8 mouse cellular contexts compared by ENCODE assay signal in genomic region chr3:107630682-107631522, GRCm38 (mm10). TPM values are rescaled to one million over a fixed set of nuclear protein-coding genes. Genes with fewer than 3 reads are reported as not detected.
A peak's percentile ranks its signal among the peaks of the same experiment; 100 is the strongest.
DNase-seq lines count a peak whose midpoint lies in the region; ATAC-seq and TF ChIP-seq lines count a peak whose summit lies in the region.

Gm10961 (plus strand) TSS chr3:107631322.

- ATAC-seq in limb, embryonic 13.5 days (ENCODE audit: low FRiP score, low read depth), result peak; percentile 79
- peak; percentile 87 for ATAC-seq in midbrain, embryonic 14.5 days (ENCODE audit: low FRiP score, low TSS enrichment)

- H3K27ac ChIP-seq in kidney, adult 2 months (ENCODE audit: insufficient read depth, low read depth, low read length), result peak within 1 kb of the TSS; percentile 91
- H3K27ac ChIP-seq in limb, embryonic 13.5 days, result peak within 1 kb of the TSS; percentile 93
- peak within 1 kb of the TSS; percentile 98 for H3K27ac ChIP-seq in midbrain, embryonic 14.5 days (replicated peaks; ENCODE audit: low read depth, low read length)

- H3K9me3 ChIP-seq in limb, embryonic 13.5 days, result no peaks in the 10 kb centered on the region
- H3K9me3 ChIP-seq in midbrain, embryonic 14.5 days (ENCODE audit: control insufficient read depth, low read length), result no peaks in the 10 kb centered on the region

- H3K36me3 ChIP-seq in kidney, adult 2 months (ENCODE audit: control insufficient read depth, insufficient read depth, low read length), result 0 out of 2 replicates have a peak, but pooled peaks cover 5% of the 10 kb centered on the region
- peaks cover 30% of the 10 kb centered on the region for H3K36me3 ChIP-seq in limb, embryonic 13.5 days
- peaks cover 35% of the 10 kb centered on the region for H3K36me3 ChIP-seq in midbrain, embryonic 14.5 days (ENCODE audit: control insufficient read depth, insufficient read depth, low read length)

- WGBS in kidney, adult 2 months, result under 1% methylated on average over 48 of the region's 48 CpGs
- WGBS in limb, embryonic 13.5 days, result 1% methylated on average over 48 of the region's 48 CpGs
- under 1% methylated on average over 47 of the region's 48 CpGs for WGBS in midbrain, embryonic 14.5 days

- H3K9ac ChIP-seq in limb, embryonic 13.5 days, result peak within 1 kb of the TSS; percentile 98
- peak within 1 kb of the TSS; percentile 98 for H3K9ac ChIP-seq in midbrain, embryonic 14.5 days (replicated peaks; ENCODE audit: low read length)

- no peak for TF ChIP-seq POLR2A in kidney, adult 2 months (IDR thresholded peaks at IDR 0.05; ENCODE audit: low read depth, low read length)

- peak within 1 kb of the TSS; percentile 83 for H3K4me3 ChIP-seq in kidney, adult 2 months (ENCODE audit: insufficient read depth, low read depth, low read length)
- H3K4me3 ChIP-seq in limb, embryonic 13.5 days, result peak within 1 kb of the TSS; percentile 98
- H3K4me3 ChIP-seq in midbrain, embryonic 14.5 days (replicated peaks; ENCODE audit: low read depth, low read length), result peak within 1 kb of the TSS; percentile 99

- peaks cover 3% of the 10 kb centered on the region; the same call in 1 of the 2 replicates for H3K4me1 ChIP-seq in kidney, adult 2 months (ENCODE audit: control insufficient read depth, insufficient read depth, low read length)
- H3K4me1 ChIP-seq in limb, embryonic 13.5 days, result peaks cover 11% of the 10 kb centered on the region
- H3K4me1 ChIP-seq in midbrain, embryonic 14.5 days (ENCODE audit: control insufficient read depth, insufficient read depth, low read length), result peaks cover 20% of the 10 kb centered on the region

- peak within 1 kb of the TSS; percentile 84 for H3K4me2 ChIP-seq in limb, embryonic 13.5 days (replicated peaks)
- peak within 1 kb of the TSS; percentile 74 for H3K4me2 ChIP-seq in midbrain, embryonic 14.5 days (ENCODE audit: low read length)

- no peaks in the 10 kb centered on the region for H3K27me3 ChIP-seq in kidney, adult 2 months (replicated peaks; ENCODE audit: control insufficient read depth, insufficient read depth, low read length)
- no peaks in the 10 kb centered on the region for H3K27me3 ChIP-seq in limb, embryonic 13.5 days
- no peaks in the 10 kb centered on the region for H3K27me3 ChIP-seq in midbrain, embryonic 14.5 days (ENCODE audit: control insufficient read depth, insufficient read depth, low read length)

- TF ChIP-seq CTCF in kidney, adult 2 months (conservative IDR thresholded peaks at IDR 0.05; ENCODE audit: insufficient read depth, insufficient read length, low read depth, low read length), result no peak

- DNase-seq in 3134 (ENCODE audit: extremely low read depth, insufficient read length, low spot score), result peak; percentile 60
- DNase-seq in CD4-positive helper T cell, adult 2 months (ENCODE audit: low read depth, low spot score), result peak; percentile 37
- peak; percentile 82 to 83 for DNase-seq in cerebellum, postnatal 10 days
- peak; percentile 22 to 27 for DNase-seq in frontal cortex, postnatal 25 days (ENCODE audit: low spot score in 2 of 2)
- DNase-seq in kidney, adult 2 months, result peak; percentile 88
- peak; percentile 67 for DNase-seq in midbrain, embryonic 14.5 days
- DNase-seq in T-cell, adult 2 months (ENCODE audit: low spot score), result no peak

RNA-seq across cellular contexts. Expression of gene Gm10961, which starts in this region (rescaled TPM):
- not detected in 2 replicates for polyA plus RNA-seq in kidney, adult 2 months (2012; rRNA removed)
- polyA plus RNA-seq in limb, embryonic 13.5 days (2015; fragmentation: Nextera tagmentation; extraction: Ambion mirVana), result not detected in 2 replicates
- not detected in 2 replicates for polyA plus RNA-seq in midbrain, embryonic 14.5 days (2014; fragmentation: Nextera tagmentation; extraction: Ambion mirVana)

Comparison
In these comparisons a context has a peak if more than half of its experiments do, and no peak if none do; other contexts are left out.
1. Peak in DNase-seq, H3K4me3 ChIP-seq and H3K27ac ChIP-seq in kidney, adult 2 months; RNA of the gene not detected or under 1 TPM.
2. Peak in ATAC-seq, H3K4me3 ChIP-seq, H3K27ac ChIP-seq, H3K9ac ChIP-seq and H3K4me2 ChIP-seq in limb, embryonic 13.5 days; RNA of the gene not detected or under 1 TPM.
3. Peak in DNase-seq, ATAC-seq, H3K4me3 ChIP-seq, H3K27ac ChIP-seq, H3K9ac ChIP-seq and H3K4me2 ChIP-seq in midbrain, embryonic 14.5 days; RNA of the gene not detected or under 1 TPM.